Mouse (Mus musculus) limb, embryonic 15.5 days (tissue): ENCODE results near the gene Klrc2. TPM values are rescaled to one million over a fixed set of nuclear protein-coding genes. Genes with fewer than 3 reads are reported as not detected.
"Not testable (repeated sequence)": the region's sequence is repeated elsewhere in the genome, so short reads cannot be mapped to it uniquely, and the experiment has no call there.

Experiments used
- ATAC-seq: fragments of 200-750 bp; cut with Nextera tagmentation; 2 replicates; pipeline ENCODE4 v1.8.0; 2017; ENCODE audit warnings: low read depth, moderate TSS enrichment; ENCODE audit not compliant: insufficient number of reproducible peaks, low FRiP score, low TSS enrichment
- H3K27ac ChIP-seq: fragments of 300-500 bp; sonication (generic); 2 replicates; pipeline ENCODE4 v1.5.1; 2015; ENCODE audit warnings: moderate library complexity, mild to moderate bottlenecking, inconsistent platforms
- H3K27me3 ChIP-seq: fragments of 300-500 bp; sonication (generic); 2 replicates; pipeline ENCODE4 v1.6.1; 2015; ENCODE audit warnings: inconsistent platforms
- H3K36me3 ChIP-seq: fragments of 300-500 bp; sonication (generic); 2 replicates; pipeline ENCODE4 v1.6.1; 2015; ENCODE audit warnings: inconsistent platforms
- H3K4me1 ChIP-seq: fragments of 300-500 bp; sonication (generic); 2 replicates; pipeline ENCODE4 v1.6.1; 2015; ENCODE audit warnings: inconsistent platforms
- H3K4me2 ChIP-seq: fragments of 300-500 bp; sonication (generic); 2 replicates; pipeline ENCODE4 v1.6.1; 2015; ENCODE audit warnings: mild to moderate bottlenecking, inconsistent platforms
- H3K4me3 ChIP-seq: fragments of 300-500 bp; sonication (generic); 2 replicates; pipeline ENCODE4 v1.5.1; 2015; ENCODE audit warnings: mild to moderate bottlenecking, inconsistent platforms
- H3K9ac ChIP-seq: fragments of 300-500 bp; sonication (generic); 2 replicates; pipeline ENCODE4 v1.6.1; 2015; ENCODE audit warnings: inconsistent platforms
- H3K9me3 ChIP-seq: fragments of 300-500 bp; sonication (generic); 2 replicates; pipeline ENCODE4 v1.6.1; 2016; ENCODE audit warnings: inconsistent platforms
- WGBS: fragments of 180-500 bp; shearing (Covaris S2); methylation state at CpG from one replicate; pipeline ENCODE4 v1.1.7; 2015; 5-methylcytosine and 5-hydroxymethylcytosine counted together
- microRNA-seq: library from miRNA; unstranded; fragments of <30 nt; microRNA quantifications from one replicate; pipeline ENCODE4, GENCODE M21; 2016
- polyA plus RNA-seq: library from polyadenylated mRNA; unstranded; fragments of >200 nt; fragmentation: Nextera tagmentation; extraction: Ambion mirVana; gene quantifications from 2 replicates; pipeline ENCODE4 v1.2.1, GENCODE M21; 2015

Klrc2 gene
- not detected in 2 replicates for polyA plus RNA-seq

DNA sequence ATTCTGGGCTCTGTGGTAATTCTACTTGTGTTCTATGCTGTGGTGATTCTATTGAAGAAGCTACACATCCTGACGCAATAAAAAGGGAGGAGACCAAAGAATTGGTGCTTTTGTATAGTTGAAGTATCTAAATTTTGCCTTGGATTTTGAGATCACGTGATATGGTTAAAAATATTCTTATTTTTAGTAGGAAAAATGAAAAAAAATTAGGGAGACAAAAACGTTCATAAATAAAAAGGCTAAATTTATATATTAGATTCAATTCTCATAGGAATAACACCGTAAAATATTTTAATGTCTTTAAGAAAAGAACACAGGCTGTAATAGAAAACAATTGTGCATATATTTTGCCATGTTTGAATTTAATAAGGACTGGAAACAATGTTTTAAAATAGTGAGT is at the start of gene Klrc2:
Klrc2 (minus strand) TSS at position 101 of the 400 bp plus-strand sequence.
- 72% methylated on average over 4 of the region's 4 CpGs for WGBS
- H3K9ac ChIP-seq, H3K4me2 ChIP-seq, ATAC-seq, H3K27ac ChIP-seq, H3K9me3 ChIP-seq, H3K36me3 ChIP-seq, H3K4me1 ChIP-seq, H3K27me3 ChIP-seq, H3K4me3 ChIP-seq: not testable (repeated sequence)

DNA sequence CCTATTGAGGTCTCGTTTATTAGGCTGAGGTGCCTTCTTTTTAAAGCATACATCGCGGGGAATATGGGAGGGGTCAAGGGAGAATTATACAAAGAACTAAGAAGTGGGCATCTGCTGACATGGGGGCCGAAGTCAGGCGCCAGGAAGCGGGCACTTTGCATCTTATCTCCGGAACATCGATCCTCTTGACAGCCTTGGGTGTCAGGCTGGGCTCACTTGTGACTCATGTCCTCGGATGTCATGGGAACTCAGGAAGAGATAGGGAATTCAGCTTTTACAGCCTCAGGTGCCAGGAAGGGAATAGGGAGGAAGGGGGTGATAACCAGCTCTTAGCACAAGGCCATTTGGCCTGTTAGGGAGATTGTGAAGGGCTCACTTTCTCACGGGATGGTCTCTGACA is 30.9 kb upstream of the Klrc2 start:
- not testable (repeated sequence) for H3K9me3 ChIP-seq, H3K9ac ChIP-seq, H3K27ac ChIP-seq, H3K4me1 ChIP-seq, H3K4me3 ChIP-seq, H3K4me2 ChIP-seq, H3K27me3 ChIP-seq, H3K36me3 ChIP-seq, ATAC-seq
- WGBS: 71% methylated on average over 10 of the region's 10 CpGs

DNA sequence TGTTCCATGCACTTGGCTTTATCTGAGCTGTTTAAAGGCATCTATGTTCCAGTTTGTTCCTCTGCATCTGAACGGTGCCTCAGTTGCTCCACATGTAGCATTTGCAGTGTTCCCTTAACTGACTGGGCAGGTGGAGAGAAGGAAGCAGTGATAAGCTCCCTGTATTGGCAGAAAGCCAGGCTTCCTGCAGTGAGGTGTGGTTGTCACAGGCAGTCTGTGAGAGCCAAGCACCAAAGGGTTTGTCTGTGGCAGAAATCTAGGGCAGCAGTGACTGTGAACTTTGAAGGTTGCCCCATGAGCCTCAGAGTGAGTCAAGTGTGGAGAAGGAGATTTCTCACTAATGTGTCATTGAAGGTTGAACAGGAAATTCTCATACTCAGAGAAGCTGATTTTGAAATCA is 19.9 kb upstream of the Klrc2 start:
- no peaks in the 10 kb centered on the region for H3K36me3 ChIP-seq
- no peaks in the 10 kb centered on the region for H3K9me3 ChIP-seq
- H3K4me1 ChIP-seq: no peaks in the 10 kb centered on the region
- no peak overlapping the region for H3K27ac ChIP-seq
- H3K9ac ChIP-seq: no peak overlapping the region
- WGBS: 72% methylated on average over 1 of the region's 1 CpGs
- H3K27me3 ChIP-seq: no peaks in the 10 kb centered on the region
- no peak overlapping the region for H3K4me2 ChIP-seq
- H3K4me3 ChIP-seq: no peak overlapping the region
- no peak for ATAC-seq

DNA sequence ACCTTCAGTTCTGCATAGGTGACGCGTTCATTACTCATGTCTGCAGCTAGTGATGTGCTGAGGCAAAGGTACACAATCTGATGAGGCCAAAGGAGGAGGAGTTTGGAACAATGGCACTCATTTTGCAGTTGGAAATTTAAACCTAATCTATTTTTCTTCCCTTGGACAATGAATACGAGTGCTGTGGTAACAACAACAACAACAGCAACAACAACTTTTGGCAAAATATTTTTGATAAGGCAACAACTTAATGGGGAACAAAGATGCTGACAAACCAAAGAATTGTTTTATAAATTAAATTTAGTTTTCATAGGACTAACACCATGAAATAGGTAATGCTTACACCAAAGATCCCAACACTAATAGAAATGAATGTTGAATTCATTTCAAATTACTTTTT is 18.4 kb upstream of the Klrc2 start, which contains the start of gene Klrc1:
Klrc1 (minus strand) TSS at position 101 of the 400 bp plus-strand sequence.
- no peak within 1 kb of the TSS for H3K4me2 ChIP-seq

DNA sequence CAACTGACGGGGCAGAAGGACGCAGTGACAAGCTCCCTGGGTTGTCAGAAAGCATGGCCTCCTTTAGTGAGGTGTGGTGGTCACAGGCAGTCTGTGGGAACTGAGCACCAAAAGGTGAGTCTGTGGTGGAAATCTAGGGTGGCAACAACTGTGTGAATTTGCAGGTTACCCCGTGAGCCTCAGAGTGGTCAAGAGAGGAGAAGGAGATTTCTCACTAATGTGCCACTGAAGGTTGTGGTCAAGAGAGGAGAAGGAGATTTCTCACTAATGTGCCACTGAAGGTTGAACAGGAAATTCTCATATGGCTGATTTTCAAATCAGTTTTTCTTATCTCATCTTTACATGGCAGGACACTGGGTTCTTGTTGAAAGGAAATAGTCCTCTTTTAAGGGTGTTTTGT is 812 bp upstream of the Klrc2 start:
- not testable (repeated sequence) for H3K27me3 ChIP-seq, H3K36me3 ChIP-seq, H3K27ac ChIP-seq, H3K9me3 ChIP-seq, H3K9ac ChIP-seq, H3K4me3 ChIP-seq, H3K4me1 ChIP-seq, H3K4me2 ChIP-seq, ATAC-seq
- no CpG with 5 or more reads among the region's 3 CpGs for WGBS

More for the DNA sequence above, 18.4 kb upstream of the Klrc2 start, which contains the start of gene Klrc1:
- no peak for ATAC-seq
- H3K4me3 ChIP-seq: no peak within 1 kb of the TSS
- no peaks in the 10 kb centered on the region for H3K27me3 ChIP-seq
- H3K9ac ChIP-seq: no peak within 1 kb of the TSS
- no peaks in the 10 kb centered on the region for H3K4me1 ChIP-seq
- H3K36me3 ChIP-seq: no peaks in the 10 kb centered on the region
- 83% methylated on average over 3 of the region's 3 CpGs for WGBS
- no peak within 1 kb of the TSS for H3K27ac ChIP-seq
- H3K9me3 ChIP-seq: no peaks in the 10 kb centered on the region

DNA sequence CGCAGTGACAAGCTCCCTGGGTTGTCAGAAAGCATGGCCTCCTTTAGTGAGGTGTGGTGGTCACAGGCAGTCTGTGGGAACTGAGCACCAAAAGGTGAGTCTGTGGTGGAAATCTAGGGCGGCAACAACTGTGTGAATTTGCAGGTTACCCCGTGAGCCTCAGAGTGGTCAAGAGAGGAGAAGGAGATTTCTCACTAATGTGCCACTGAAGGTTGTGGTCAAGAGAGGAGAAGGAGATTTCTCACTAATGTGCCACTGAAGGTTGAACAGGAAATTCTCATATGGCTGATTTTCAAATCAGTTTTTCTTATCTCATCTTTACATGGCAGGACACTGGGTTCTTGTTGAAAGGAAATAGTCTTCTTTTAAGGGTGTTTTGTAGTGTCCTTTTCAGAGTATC is 16.4 kb downstream of the Klrc2 start:
- 75% methylated on average over 2 of the region's 3 CpGs for WGBS

DNA sequence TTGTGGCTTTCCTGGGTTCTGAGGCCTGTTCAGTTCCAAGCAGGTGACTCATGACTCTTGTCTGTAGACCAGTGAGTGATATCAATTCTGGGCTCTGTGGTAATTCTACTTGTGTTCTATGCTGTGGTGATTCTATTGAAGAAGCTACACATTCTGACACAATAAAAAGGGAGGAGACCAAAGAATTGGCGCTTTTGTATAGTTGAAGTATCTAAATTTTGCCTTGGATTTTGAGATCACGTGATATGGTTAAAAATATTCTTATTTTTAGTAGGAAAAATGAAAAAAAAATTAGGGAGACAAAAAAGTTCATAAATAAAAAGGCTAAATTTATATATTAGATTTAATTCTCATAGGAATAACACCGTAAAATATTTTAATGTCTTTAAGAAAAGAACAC is 17.3 kb downstream of the Klrc2 start, which contains the start of gene Klrc3:
Klrc3 (minus strand) TSS at position 101 of the 400 bp plus-strand sequence.
- ATAC-seq, H3K9ac ChIP-seq, H3K4me2 ChIP-seq, H3K36me3 ChIP-seq, H3K27me3 ChIP-seq, H3K27ac ChIP-seq, H3K4me3 ChIP-seq, H3K9me3 ChIP-seq, H3K4me1 ChIP-seq: not testable (repeated sequence)
- 86% methylated on average over 3 of the region's 3 CpGs for WGBS

More for the DNA sequence above, 16.4 kb downstream of the Klrc2 start:
- ATAC-seq, H3K9me3 ChIP-seq, H3K4me3 ChIP-seq, H3K27me3 ChIP-seq, H3K27ac ChIP-seq, H3K36me3 ChIP-seq, H3K4me1 ChIP-seq, H3K4me2 ChIP-seq, H3K9ac ChIP-seq: not testable (repeated sequence)

DNA sequence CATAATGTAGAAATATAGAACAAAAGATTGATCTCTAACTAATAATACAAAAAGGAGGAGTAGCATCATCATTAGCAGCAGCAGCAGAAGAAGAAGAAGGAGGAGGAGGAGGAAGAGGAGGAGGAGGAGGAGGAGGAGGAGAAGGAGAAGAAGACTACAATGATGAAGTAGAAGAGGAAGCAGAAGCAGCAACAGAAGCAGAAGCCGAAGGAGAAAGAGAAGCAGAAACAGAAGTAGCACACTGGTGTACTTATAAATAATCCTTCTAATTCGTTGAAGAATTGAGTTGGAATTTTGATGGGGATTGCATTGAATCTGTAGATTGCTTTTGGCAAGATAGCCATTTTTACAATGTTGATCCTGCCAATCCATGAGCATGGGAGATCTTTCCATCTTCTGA is 29.4 kb downstream of the Klrc2 start:
- not testable (repeated sequence) for H3K4me1 ChIP-seq, H3K27me3 ChIP-seq, H3K9me3 ChIP-seq, ATAC-seq, H3K4me2 ChIP-seq, H3K9ac ChIP-seq, H3K4me3 ChIP-seq, H3K27ac ChIP-seq, H3K36me3 ChIP-seq
- WGBS: 83% methylated on average over 2 of the region's 2 CpGs

DNA sequence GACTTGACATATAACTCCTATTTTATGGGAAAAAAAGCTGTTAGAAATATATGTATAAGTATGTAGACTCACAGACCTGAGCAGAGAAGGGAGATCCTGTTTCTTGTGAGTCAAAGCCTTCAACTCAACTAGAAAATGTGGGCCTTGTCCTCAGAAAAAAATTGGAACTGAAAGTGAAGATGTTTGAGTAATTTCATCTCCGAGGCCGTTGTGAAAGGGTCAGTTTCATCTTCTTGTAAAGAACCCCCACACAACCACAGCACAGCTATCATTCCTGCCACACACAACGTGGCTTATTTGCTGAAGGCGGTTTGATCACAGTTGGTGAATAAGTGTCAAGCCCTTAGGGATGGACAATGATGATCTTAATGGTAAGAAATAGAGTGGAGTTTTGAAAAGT is 36.8 kb downstream of the Klrc2 start, which contains the start of gene Klrk1:
Klrk1 (minus strand) TSS at position 130 of the 400 bp plus-strand sequence.
- Histone ChIP-seq H3K4me1 (no peaks in the 10 kb centered on the region), H3K9ac (no peak within 1 kb of the TSS), H3K4me3 (no peak within 1 kb of the TSS), H3K4me2 (no peak within 1 kb of the TSS), H3K36me3 (no peaks in the 10 kb centered on the region), H3K27me3 (no peaks in the 10 kb centered on the region), H3K27ac (no peak within 1 kb of the TSS), H3K9me3 (no peaks in the 10 kb centered on the region)
- WGBS: 75% methylated on average over 4 of the region's 4 CpGs
- no peak for ATAC-seq

DNA sequence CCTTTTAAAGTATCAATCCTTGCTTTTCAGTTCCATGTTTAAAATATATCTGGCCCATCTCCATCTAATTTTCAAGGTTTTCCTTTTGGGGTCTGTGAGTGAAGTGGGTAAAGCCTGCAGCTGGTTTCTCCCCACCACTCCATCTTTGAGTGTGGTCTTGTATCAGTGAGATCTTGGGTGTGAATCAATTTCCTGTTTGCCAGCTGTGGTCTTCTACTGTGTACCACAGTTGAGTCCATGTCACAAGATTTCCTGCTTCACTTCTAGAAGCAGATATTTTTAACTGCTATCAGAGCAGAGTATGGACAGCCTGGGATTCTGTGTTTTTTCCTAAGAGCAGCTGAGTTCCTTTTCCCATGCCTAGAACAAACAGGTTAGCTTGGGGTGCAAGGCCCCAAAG is 52.1 kb downstream of the Klrc2 start:
- H3K4me2 ChIP-seq: no peak overlapping the region
- no peaks in the 10 kb centered on the region for H3K36me3 ChIP-seq
- no peaks in the 10 kb centered on the region for H3K27me3 ChIP-seq
- no peak overlapping the region for H3K27ac ChIP-seq
- no peaks in the 10 kb centered on the region for H3K4me1 ChIP-seq
- no peak for ATAC-seq
- no peak overlapping the region for H3K4me3 ChIP-seq
- H3K9me3 ChIP-seq: no peaks in the 10 kb centered on the region
- H3K9ac ChIP-seq: no peak overlapping the region

Small RNAs within 50 kb of the gene (microRNA-seq; reads per million reads assigned to microRNA genes)
- gene Mir680-1: not detected

Other genes starting within 250 kb of the Klrc2 start
- gene Clec1a, start 208.7 kb downstream of the Klrc2 start, polyA plus RNA-seq: 3.2 and 3.8 TPM in 2 replicates
- gene Olr1, start 153.5 kb downstream of the Klrc2 start, polyA plus RNA-seq: not detected in 2 replicates
- gene Tmem52b, start 148.1 kb downstream of the Klrc2 start, polyA plus RNA-seq: 0.19 and 0.22 TPM in 2 replicates
- 47.8 and 48.9 TPM in 2 replicates for gene Gabarapl1, start 127.5 kb downstream of the Klrc2 start, polyA plus RNA-seq
- gene Klre1, start 82.8 kb downstream of the Klrc2 start, polyA plus RNA-seq: not detected in 2 replicates
- gene Klrd1, start 68.9 kb downstream of the Klrc2 start, polyA plus RNA-seq: not detected in 2 replicates
- gene Klrk1, start 36.8 kb downstream of the Klrc2 start, polyA plus RNA-seq: not detected in 2 replicates
- not detected in 2 replicates for gene Klrc3, start 17.4 kb downstream of the Klrc2 start, polyA plus RNA-seq
- gene Klrc1, start 18.3 kb upstream of the Klrc2 start, polyA plus RNA-seq: not detected in 2 replicates
- gene Klri1, start 56.4 kb upstream of the Klrc2 start, polyA plus RNA-seq: not detected in 2 replicates
- not detected in 2 replicates for gene Klri2, start 79.8 kb upstream of the Klrc2 start, polyA plus RNA-seq
- not detected in 2 replicates for gene Gm156, start 123.6 kb upstream of the Klrc2 start, polyA plus RNA-seq
- not detected in 2 replicates for gene Gm17631, start 202.0 kb upstream of the Klrc2 start, polyA plus RNA-seq
- 0.20 TPM in 1 of 2 replicates, not detected in the other for gene Klra17, start 216.0 kb upstream of the Klrc2 start, polyA plus RNA-seq